Mouse (Mus musculus) intestine, embryonic 14.5 days (tissue): ENCODE data around the gene Myt1l. TPM values are rescaled to one million over a fixed set of nuclear protein-coding genes. Genes with fewer than 3 reads are reported as not detected.

ENCODE experiments used
- ATAC-seq: fragments of 200-750 bp; cut with Nextera tagmentation; replicated peaks from 2 replicates; pipeline ENCODE4 v1.8.0; 2017; ENCODE audit warnings: low read depth, moderate number of reproducible peaks, moderate TSS enrichment, moderate library complexity; ENCODE audit not compliant: low FRiP score, low TSS enrichment
- DNase-seq: peaks from one replicate; pipeline ENCODE4 v3.0.0-alpha.2; 2018; ENCODE audit warnings: low spot score
- H3K27ac ChIP-seq: fragments of 300-500 bp; sonication (generic); 2 replicates; pipeline ENCODE4 v1.5.1; 2014; ENCODE audit warnings: low read depth, mild to moderate bottlenecking, control low read depth
- H3K27me3 ChIP-seq: fragments of 300-500 bp; sonication (generic); replicated peaks from 2 replicates; pipeline ENCODE4 v1.6.1; 2014; ENCODE audit warnings: low read length, control low read depth; ENCODE audit not compliant: control insufficient read depth, insufficient read depth
- H3K36me3 ChIP-seq: fragments of 300-500 bp; sonication (generic); 2 replicates; pipeline ENCODE4 v1.6.1; 2014; ENCODE audit warnings: low read length, control low read depth; ENCODE audit not compliant: control insufficient read depth, insufficient read depth
- H3K4me1 ChIP-seq: fragments of 300-500 bp; sonication (generic); replicated peaks from 2 replicates; pipeline ENCODE4 v1.6.1; 2014; ENCODE audit warnings: low read length, control low read depth, mixed read lengths; ENCODE audit not compliant: control insufficient read depth, insufficient read depth
- H3K4me2 ChIP-seq: fragments of 300-500 bp; sonication (generic); 2 replicates; pipeline ENCODE4 v1.6.1; 2014; ENCODE audit warnings: low read length
- H3K4me3 ChIP-seq: fragments of 300-500 bp; sonication (generic); 2 replicates; pipeline ENCODE4 v1.5.1; 2014; ENCODE audit warnings: low read depth, low read length, control low read depth, mixed read lengths
- H3K9ac ChIP-seq: fragments of 300-500 bp; sonication (generic); 2 replicates; pipeline ENCODE4 v1.6.1; 2014; ENCODE audit warnings: mild to moderate bottlenecking, low read length
- H3K9me3 ChIP-seq: fragments of 300-500 bp; sonication (generic); 2 replicates; pipeline ENCODE4 v1.6.1; 2016; ENCODE audit warnings: low read length, control low read depth; ENCODE audit not compliant: control insufficient read depth
- WGBS: fragments of 180-500 bp; shearing (Covaris S2); extraction: QIAGEN DNeasy Blood & Tissue Kit; methylation state at CpG from one replicate; pipeline ENCODE4 v1.1.7; 2014; 5-methylcytosine and 5-hydroxymethylcytosine counted together
- polyA plus RNA-seq: library from polyadenylated mRNA; unstranded; fragments of >200 nt; fragmentation: Nextera tagmentation; extraction: Ambion mirVana; gene quantifications from 2 replicates; pipeline ENCODE4 v1.2.1, GENCODE M21; 2014

Myt1l gene
- polyA plus RNA-seq, 1 experiment from 2014 or later, result 3.8 TPM

GRCm38 (mm10) chr12:29938376-29939041, 410.3 kb downstream of the Myt1l start:
- H3K27ac ChIP-seq, result peak overlapping the region; percentile 94
- peak overlapping the region; percentile 74 for H3K4me2 ChIP-seq
- H3K4me1 ChIP-seq, result peaks cover 21% of the 10 kb centered on the region
- H3K36me3 ChIP-seq, result peaks cover 3% of the 10 kb centered on the region; the same call in 1 of the 2 replicates
- ATAC-seq (peak; percentile 86), DNase-seq (peak; percentile 89)
- peak overlapping the region; percentile 91 for H3K9ac ChIP-seq
- H3K4me3 ChIP-seq, result peak overlapping the region; percentile 85
- H3K27me3 ChIP-seq, result no peaks in the 10 kb centered on the region
- no peaks in the 10 kb centered on the region for H3K9me3 ChIP-seq
- WGBS, result under 1% methylated on average over 35 of the region's 40 CpGs

GRCm38 (mm10) chr12:29939261-29939671, 411.1 kb downstream of the Myt1l start:
- ATAC-seq, result no peak
- DNase-seq, result no peak
- Histone ChIP-seq H3K27ac (peak overlapping the region; percentile 94), H3K4me1 (peaks cover 21% of the 10 kb centered on the region), H3K27me3 (no peaks in the 10 kb centered on the region), H3K9me3 (no peaks in the 10 kb centered on the region), H3K9ac (peak overlapping the region; percentile 91), H3K4me2 (peak overlapping the region; percentile 74), H3K36me3 (peaks cover 3% of the 10 kb centered on the region; the same call in 1 of the 2 replicates), H3K4me3 (peak overlapping the region; percentile 85)
- WGBS, result 6% methylated on average over 8 of the region's 8 CpGs

- no peak overlapping the region for H3K27ac ChIP-seq
- DNase-seq (no peak), ATAC-seq (no peak)
- H3K36me3 ChIP-seq, result peaks cover 6% of the 10 kb centered on the region; the same call in 1 of the 2 replicates
- H3K27me3 ChIP-seq, result no peaks in the 10 kb centered on the region
- WGBS, result 79% methylated on average over 2 of the region's 2 CpGs
- no peak overlapping the region for H3K9ac ChIP-seq
- H3K4me2 ChIP-seq, result no peak overlapping the region
- H3K4me1 ChIP-seq, result peaks cover 21% of the 10 kb centered on the region
- H3K4me3 ChIP-seq, result no peak overlapping the region
- no peaks in the 10 kb centered on the region for H3K9me3 ChIP-seq
These were observed 414.3 kb downstream of the Myt1l start for GRCm38 (mm10) chr12:29942435-29942834.

- Histone ChIP-seq H3K4me3 (no peak overlapping the region), H3K9me3 (no peaks in the 10 kb centered on the region), H3K4me1 (peaks cover 16% of the 10 kb centered on the region), H3K36me3 (peaks cover 11% of the 10 kb centered on the region; the same call in 1 of the 2 replicates), H3K27me3 (no peaks in the 10 kb centered on the region), H3K4me2 (no peak overlapping the region), H3K9ac (no peak overlapping the region), H3K27ac (no peak overlapping the region)
- DNase-seq (no peak), ATAC-seq (no peak)
- WGBS, result 75% methylated on average over 3 of the region's 3 CpGs
These were observed 416.5 kb downstream of the Myt1l start for GRCm38 (mm10) chr12:29944650-29945049.

- DNase-seq, result no peak
- 52% methylated on average over 6 of the region's 6 CpGs for WGBS
- no peak for ATAC-seq
These were observed 417.1 kb downstream of the Myt1l start for GRCm38 (mm10) chr12:29945182-29945743.

GRCm38 (mm10) chr12:29951043-29951442, 422.9 kb downstream of the Myt1l start:
- ATAC-seq, result no peak

More at GRCm38 (mm10) chr12:29945182-29945743, 417.1 kb downstream of the Myt1l start:
- Histone ChIP-seq H3K27me3 (no peaks in the 10 kb centered on the region), H3K27ac (no peak overlapping the region), H3K4me3 (no peak overlapping the region), H3K9ac (no peak overlapping the region), H3K4me1 (peaks cover 12% of the 10 kb centered on the region), H3K9me3 (no peaks in the 10 kb centered on the region), H3K4me2 (no peak overlapping the region), H3K36me3 (peaks cover 11% of the 10 kb centered on the region; the same call in 1 of the 2 replicates)

GRCm38 (mm10) chr12:29951485-29951884, 423.3 kb downstream of the Myt1l start:
- no peak for DNase-seq
- Histone ChIP-seq H3K27ac (peak overlapping the region; percentile 1; the same call in 1 of the 2 replicates), H3K9me3 (no peaks in the 10 kb centered on the region), H3K4me1 (peaks cover 25% of the 10 kb centered on the region), H3K27me3 (no peaks in the 10 kb centered on the region), H3K4me2 (no peak overlapping the region), H3K36me3 (0 out of 2 replicates have a peak, but pooled peaks cover 7% of the 10 kb centered on the region), H3K9ac (no peak overlapping the region), H3K4me3 (no peak overlapping the region)
- no peak for ATAC-seq
- 84% methylated on average over 5 of the region's 5 CpGs for WGBS

More at GRCm38 (mm10) chr12:29951043-29951442, 422.9 kb downstream of the Myt1l start:
- H3K4me2 ChIP-seq, result no peak overlapping the region
- H3K4me1 ChIP-seq, result peaks cover 25% of the 10 kb centered on the region
- H3K27ac ChIP-seq, result peak overlapping the region; percentile 51
- H3K4me3 ChIP-seq, result no peak overlapping the region
- DNase-seq, result no peak
- no peak overlapping the region for H3K9ac ChIP-seq
- 0 out of 2 replicates have a peak, but pooled peaks cover 7% of the 10 kb centered on the region for H3K36me3 ChIP-seq
- H3K27me3 ChIP-seq, result no peaks in the 10 kb centered on the region
- H3K9me3 ChIP-seq, result no peaks in the 10 kb centered on the region
- WGBS, result 63% methylated on average over 6 of the region's 6 CpGs

- 28% methylated on average over 6 of the region's 6 CpGs for WGBS
- peak overlapping the region; percentile 1; the same call in 1 of the 2 replicates for H3K27ac ChIP-seq
- peaks cover 25% of the 10 kb centered on the region for H3K4me1 ChIP-seq
- H3K27me3 ChIP-seq, result no peaks in the 10 kb centered on the region
- no peak overlapping the region for H3K9ac ChIP-seq
- ATAC-seq (no peak), DNase-seq (no peak)
- 0 out of 2 replicates have a peak, but pooled peaks cover 7% of the 10 kb centered on the region for H3K36me3 ChIP-seq
- no peak overlapping the region for H3K4me3 ChIP-seq
- H3K9me3 ChIP-seq, result no peaks in the 10 kb centered on the region
- H3K4me2 ChIP-seq, result no peak overlapping the region
These were observed 423.9 kb downstream of the Myt1l start for GRCm38 (mm10) chr12:29952102-29952501.
